Mouse (Mus musculus): ENCODE results near the gene Trappc3.

Trappc3 gene

GRCm38 (mm10) chr4:126311566-126312200 is 49.6 kb downstream of the Trappc3 start:
- DNase-seq (ENCODE audit: low spot score in 2 of 2): no peak

GRCm38 (mm10) chr4:126313202-126313601 is 51.1 kb downstream of the Trappc3 start:
- no peak for DNase-seq (ENCODE audit: low spot score in 2 of 2)

GRCm38 (mm10) chr4:126314393-126314792 is 52.3 kb downstream of the Trappc3 start:
- DNase-seq (ENCODE audit: low spot score in 2 of 2): no peak

- DNase-seq (ENCODE audit: low spot score in 2 of 2): no peak
These were observed 53.8 kb downstream of the Trappc3 start for GRCm38 (mm10) chr4:126315931-126316330.

GRCm38 (mm10) chr4:126316443-126317040 is 54.4 kb downstream of the Trappc3 start:
- no peak for DNase-seq (ENCODE audit: low spot score in 2 of 2)

GRCm38 (mm10) chr4:126319806-126320205 is 57.7 kb downstream of the Trappc3 start:
- no peak for DNase-seq (ENCODE audit: low spot score in 2 of 2)

- DNase-seq (ENCODE audit: low spot score in 2 of 2): peak; percentile 97 to 98
These were observed 59.2 kb downstream of the Trappc3 start, which contains the start of gene Adprhl2 for GRCm38 (mm10) chr4:126321111-126321853. Gene Adprhl2 (minus strand): TSS chr4:126321703.

GRCm38 (mm10) chr4:126321854-126322511 is 59.9 kb downstream of the Trappc3 start:
- no peak for DNase-seq (ENCODE audit: low spot score in 2 of 2)

GRCm38 (mm10) chr4:126322646-126323045 is 60.5 kb downstream of the Trappc3 start:
- DNase-seq (ENCODE audit: low spot score in 2 of 2): no peak

- no peak for DNase-seq (ENCODE audit: low spot score in 2 of 2)
These were observed 62.7 kb downstream of the Trappc3 start for GRCm38 (mm10) chr4:126324861-126325260.

- no peak for DNase-seq (ENCODE audit: low spot score in 2 of 2)
These were observed 63.2 kb downstream of the Trappc3 start, which contains the start of gene Tekt2 for GRCm38 (mm10) chr4:126325281-126325861. Gene Tekt2 (minus strand): TSS chr4:126325688.
